Mouse (Mus musculus) urinary bladder, postnatal 10 days (tissue): Measurements from ENCODE around the gene Gm20388.
"Not testable (repeated sequence)": the region's sequence is repeated elsewhere in the genome, so short reads cannot be mapped to it uniquely, and the experiment has no call there.

ENCODE experiments used
- DNase-seq: peaks from one replicate; pipeline ENCODE4 v3.0.0; 2022; ENCODE audit warnings: low spot score

Gm20388 gene

GRCm38 (mm10) chr8:120318476-120318991 is 407.9 kb downstream of the Gm20388 start:
- no peak for DNase-seq

GRCm38 (mm10) chr8:120319449-120319848 is 408.8 kb downstream of the Gm20388 start:
- peak; percentile 46 for DNase-seq

GRCm38 (mm10) chr8:120320146-120320545 is 409.5 kb downstream of the Gm20388 start:
- DNase-seq, result no peak

GRCm38 (mm10) chr8:120321724-120322123 is 411.1 kb downstream of the Gm20388 start:
- DNase-seq, result no peak

GRCm38 (mm10) chr8:120322956-120323448 is 412.4 kb downstream of the Gm20388 start:
- DNase-seq, result no peak

GRCm38 (mm10) chr8:120324555-120324954 is 413.9 kb downstream of the Gm20388 start:
- DNase-seq, result no peak

- no peak for DNase-seq
These were observed 414.6 kb downstream of the Gm20388 start for GRCm38 (mm10) chr8:120325172-120325767.

- DNase-seq, result no peak
These were observed 416.5 kb downstream of the Gm20388 start for GRCm38 (mm10) chr8:120327131-120327554.

GRCm38 (mm10) chr8:120328361-120329022 is 417.9 kb downstream of the Gm20388 start:
- DNase-seq, result no peak

GRCm38 (mm10) chr8:120329030-120329748 is 418.5 kb downstream of the Gm20388 start:
- DNase-seq, result no peak

- DNase-seq, result no peak
These were observed 420.4 kb downstream of the Gm20388 start for GRCm38 (mm10) chr8:120331027-120331426.

GRCm38 (mm10) chr8:120332379-120333229 is 422.0 kb downstream of the Gm20388 start:
- no peak for DNase-seq

GRCm38 (mm10) chr8:120333681-120334080 is 423.0 kb downstream of the Gm20388 start:
- DNase-seq, result no peak

- DNase-seq, result not testable (repeated sequence)
These were observed 423.6 kb downstream of the Gm20388 start for GRCm38 (mm10) chr8:120334261-120334660.

GRCm38 (mm10) chr8:120334878-120335261 is 424.2 kb downstream of the Gm20388 start:
- no peak for DNase-seq

- DNase-seq, result no peak
These were observed 424.8 kb downstream of the Gm20388 start for GRCm38 (mm10) chr8:120335262-120336086.

GRCm38 (mm10) chr8:120336087-120336380 is 425.4 kb downstream of the Gm20388 start:
- no peak for DNase-seq

- no peak for DNase-seq
These were observed 426.4 kb downstream of the Gm20388 start for GRCm38 (mm10) chr8:120336909-120337555.

- DNase-seq, result no peak
These were observed 427.0 kb downstream of the Gm20388 start for GRCm38 (mm10) chr8:120337627-120338026.

GRCm38 (mm10) chr8:120338678-120339077 is 428.0 kb downstream of the Gm20388 start:
- no peak for DNase-seq

- no peak for DNase-seq
These were observed 429.1 kb downstream of the Gm20388 start for GRCm38 (mm10) chr8:120339743-120340142.
